Mouse (Mus musculus) layer of hippocampus, adult 2 months (tissue): ENCODE data around the gene Inava. TPM values are rescaled to one million over a fixed set of nuclear protein-coding genes. Genes with fewer than 3 reads are reported as not detected.

ENCODE experiments used
- DNase-seq, 2 experiments: peaks; one replicate each; pipeline ENCODE4 v3.0.0; 2022; ENCODE audit warnings: low spot score in 2 of 2
- H3K27ac ChIP-seq: fragments of 200-600 bp; 2 replicates; pipeline ENCODE4 v1.8.1; 2022
- H3K4me3 ChIP-seq: fragments of 200-600 bp; 2 replicates; pipeline ENCODE4 v1.8.1; 2022; ENCODE audit warnings: mild to moderate bottlenecking
- CTCF ChIP-seq: fragments of 200-600 bp; conservative IDR thresholded peaks from 2 replicates; pipeline ENCODE4 v1.8.1; 2022; ENCODE audit warnings: antibody characterized with exemption, mild to moderate bottlenecking, moderate library complexity
- total RNA-seq, 2 experiments: library from RNA; stranded (reverse); gene quantifications; 2 replicates each; pipeline ENCODE4 v1.2.3; 2021

The Inava gene
- total RNA-seq, 2 experiments from 2014 or later, result 3.0 to 3.2 TPM

DNA sequence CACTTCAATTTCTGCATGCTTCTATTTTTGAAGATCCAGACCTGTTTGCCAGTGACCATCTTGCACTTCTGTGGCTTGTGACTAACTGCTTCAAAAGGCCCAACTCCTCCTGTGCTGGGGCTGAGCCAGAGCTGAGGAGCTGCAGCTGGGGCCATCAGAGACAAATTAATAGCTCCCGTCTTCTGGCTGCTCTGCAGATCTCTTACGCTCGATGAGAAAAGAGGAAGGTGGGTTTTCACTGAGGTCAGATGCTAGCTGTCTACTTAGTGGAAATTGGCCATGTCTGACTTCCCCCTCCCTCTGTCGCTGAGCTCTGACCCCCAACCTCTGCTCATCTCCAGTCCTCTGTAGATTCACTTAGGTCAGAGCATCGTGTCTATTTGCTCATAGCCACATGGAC is 15.6 kb upstream of the Inava start:
- no peak overlapping the region for H3K4me3 ChIP-seq
- DNase-seq, result no peak
- no peak overlapping the region for H3K27ac ChIP-seq
- TF ChIP-seq CTCF, result no peak

DNA sequence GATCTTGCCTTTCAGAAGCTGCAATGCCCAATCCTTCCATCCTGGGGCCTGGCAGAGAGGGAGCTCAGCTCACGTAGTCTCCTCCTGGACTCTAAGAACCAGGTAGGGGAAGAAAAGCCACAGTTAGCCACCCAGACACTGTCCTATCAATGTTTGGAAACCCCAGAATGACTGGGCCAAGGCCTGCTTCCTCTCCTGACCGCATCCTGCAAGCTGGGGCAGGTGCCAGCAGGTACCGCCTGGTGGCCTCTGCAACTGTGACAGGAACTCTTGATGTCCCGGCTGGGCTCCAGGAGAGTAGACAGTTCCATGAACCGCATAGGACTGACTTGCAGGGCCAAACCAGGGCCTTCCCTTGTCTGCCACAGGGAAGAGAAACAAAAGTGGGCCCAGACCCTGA is 13.3 kb upstream of the Inava start:
- Histone ChIP-seq H3K4me3 (no peak overlapping the region), H3K27ac (no peak overlapping the region)
- DNase-seq, result no peak
- TF ChIP-seq CTCF, result no peak

DNA sequence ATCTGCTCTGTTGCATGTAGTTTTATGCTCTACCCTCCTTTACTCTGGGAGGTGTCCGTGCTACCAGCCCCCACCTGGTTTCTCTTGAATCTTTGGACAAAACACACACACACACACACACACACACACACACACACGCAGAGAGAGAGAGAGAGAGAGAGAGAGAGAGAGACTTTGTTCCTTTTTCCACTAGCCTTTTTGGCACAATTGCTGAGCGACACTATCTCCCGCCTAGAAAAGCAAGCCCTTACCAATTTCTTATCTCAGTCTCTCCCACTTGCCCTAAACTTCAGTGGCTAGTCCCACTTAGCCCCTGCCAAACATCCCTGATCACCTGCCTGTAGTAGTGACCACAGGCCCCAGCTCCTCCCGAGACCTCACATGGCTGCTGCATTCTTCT is 10.4 kb upstream of the Inava start:
- no peak overlapping the region for H3K27ac ChIP-seq
- no peak for DNase-seq
- no peak overlapping the region for H3K4me3 ChIP-seq
- TF ChIP-seq CTCF, result no peak

- TF ChIP-seq CTCF, result no peak
- no peak for DNase-seq
- H3K27ac ChIP-seq, result no peak overlapping the region
- H3K4me3 ChIP-seq, result no peak overlapping the region
Observed at GRCm38 (mm10) chr1:136241801-136242200, 7.7 kb upstream of the Inava start.

GRCm38 (mm10) chr1:136238495-136238894 is 4.4 kb upstream of the Inava start:
- Histone ChIP-seq H3K4me3 (no peak overlapping the region), H3K27ac (no peak overlapping the region)
- no peak for DNase-seq
- TF ChIP-seq CTCF, result no peak

- Histone ChIP-seq H3K4me3 (peak overlapping the region; percentile 69), H3K27ac (peak overlapping the region; percentile 73)
- peak; percentile 60 for TF ChIP-seq CTCF
- DNase-seq, result no peak
Observed at GRCm38 (mm10) chr1:136234595-136235092, 580 bp upstream of the Inava start.

GRCm38 (mm10) chr1:136232986-136233790 is 876 bp downstream of the Inava start:
- Histone ChIP-seq H3K27ac (no peak overlapping the region; the same call in 1 of the 2 replicates), H3K4me3 (peak overlapping the region; percentile 69)
- no peak for TF ChIP-seq CTCF

DNA sequence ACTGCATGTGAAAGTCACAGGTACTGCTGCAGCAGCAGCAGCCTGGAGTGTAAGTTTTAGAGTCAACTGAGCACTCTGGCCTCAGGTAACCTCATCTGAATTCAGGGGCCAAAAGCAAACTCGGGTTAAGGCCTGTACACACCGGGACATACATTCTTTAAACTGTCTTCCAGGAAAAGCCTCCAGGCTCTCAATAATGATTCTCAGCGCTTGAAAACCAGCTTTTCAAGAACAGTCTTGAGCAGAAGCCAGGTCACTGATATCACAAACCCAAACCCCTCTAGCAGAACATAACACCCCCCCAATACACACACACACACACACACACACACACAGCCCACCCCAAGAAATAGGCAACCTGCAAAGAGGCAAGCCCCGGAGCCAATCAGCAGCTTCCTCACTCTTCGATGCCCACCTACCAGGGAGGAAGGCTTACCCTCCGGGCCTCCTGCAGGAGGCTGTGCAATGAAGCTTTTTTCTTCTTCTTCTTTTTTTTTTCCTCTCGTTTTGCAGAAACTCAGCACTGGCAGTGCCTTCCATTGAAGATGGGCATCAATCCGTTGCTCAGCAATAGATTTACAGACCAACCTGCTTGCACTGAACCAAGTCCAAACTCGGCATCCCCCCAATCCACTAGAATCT is 1.7 kb downstream of the Inava start:
- no peak overlapping the region for H3K27ac ChIP-seq
- DNase-seq, result no peak
- no peak overlapping the region for H3K4me3 ChIP-seq
- TF ChIP-seq CTCF, result no peak

More at GRCm38 (mm10) chr1:136232986-136233790, 876 bp downstream of the Inava start:
- DNase-seq, result no peak

DNA sequence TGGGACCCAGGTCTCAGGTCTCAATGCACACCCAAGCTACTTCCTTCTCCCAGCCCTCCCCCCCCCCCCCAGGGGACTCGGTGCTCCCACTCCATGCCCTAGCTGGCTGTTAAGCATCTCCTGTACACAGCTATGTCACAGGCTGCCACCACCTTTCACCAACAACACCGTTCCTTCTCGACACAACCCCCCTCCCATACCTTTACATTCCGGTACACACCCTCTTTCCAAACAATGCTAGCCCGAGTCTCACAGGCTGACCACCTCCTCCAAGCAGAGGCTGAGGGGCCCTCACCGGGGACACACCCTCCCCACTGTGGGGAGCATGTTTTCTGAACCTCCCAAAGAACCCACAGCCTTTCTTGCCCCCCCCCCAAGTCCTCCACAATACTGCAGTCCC is 2.5 kb downstream of the Inava start:
- no peak overlapping the region for H3K4me3 ChIP-seq
- TF ChIP-seq CTCF, result no peak
- DNase-seq, result no peak
- no peak overlapping the region for H3K27ac ChIP-seq

GRCm38 (mm10) chr1:136230201-136230600 is 3.9 kb downstream of the Inava start:
- Histone ChIP-seq H3K4me3 (no peak overlapping the region), H3K27ac (no peak overlapping the region)
- no peak for DNase-seq
- TF ChIP-seq CTCF, result no peak

GRCm38 (mm10) chr1:136229040-136229373 is 5.1 kb downstream of the Inava start:
- H3K27ac ChIP-seq, result no peak overlapping the region
- TF ChIP-seq CTCF, result no peak
- DNase-seq, result no peak

GRCm38 (mm10) chr1:136228328-136229039 is 5.6 kb downstream of the Inava start:
- H3K4me3 ChIP-seq, result no peak overlapping the region
- DNase-seq, result no peak
- H3K27ac ChIP-seq, result no peak overlapping the region
- TF ChIP-seq CTCF, result no peak

More at GRCm38 (mm10) chr1:136229040-136229373, 5.1 kb downstream of the Inava start:
- no peak overlapping the region for H3K4me3 ChIP-seq

DNA sequence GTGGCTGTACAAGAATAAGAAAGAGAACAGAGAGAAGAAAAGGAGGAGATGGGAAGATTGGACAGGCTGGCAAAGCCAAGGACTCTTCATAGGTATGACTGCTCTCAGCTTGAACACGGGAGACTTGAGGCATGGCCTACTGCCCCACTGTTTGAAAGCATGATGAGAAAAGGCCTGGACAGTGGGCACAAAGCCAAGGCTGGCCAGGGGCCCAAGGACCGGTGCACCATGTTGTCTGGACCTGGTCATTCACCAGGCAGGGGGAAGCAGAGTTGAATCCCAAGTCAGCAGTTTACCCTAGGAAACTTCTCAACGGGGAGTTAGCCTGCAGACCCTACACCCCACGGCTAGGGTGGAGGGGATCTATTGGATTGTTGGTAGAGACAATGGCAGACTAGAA is 6.2 kb downstream of the Inava start:
- H3K27ac ChIP-seq, result no peak overlapping the region
- no peak for DNase-seq
- TF ChIP-seq CTCF, result no peak
- H3K4me3 ChIP-seq, result no peak overlapping the region
